Mouse (Mus musculus) heart, embryonic 13.5 days (tissue): ENCODE results near the gene Manbal. TPM values are rescaled to one million over a fixed set of nuclear protein-coding genes. Genes with fewer than 3 reads are reported as not detected.
"Not testable (repeated sequence)": the region's sequence is repeated elsewhere in the genome, so short reads cannot be mapped to it uniquely, and the experiment has no call there.

Experiments
- ATAC-seq: fragments of 200-750 bp; cut with Nextera tagmentation; 2 replicates; pipeline ENCODE4 v1.8.0; 2017; ENCODE audit warnings: moderate TSS enrichment; ENCODE audit not compliant: insufficient number of reproducible peaks, low FRiP score, low TSS enrichment; ENCODE audit errors: extremely low read depth
- H3K27ac ChIP-seq: fragments of 300-500 bp; sonication (generic); replicated peaks from 2 replicates; pipeline ENCODE4 v1.5.1; 2015; ENCODE audit warnings: moderate library complexity, mild to moderate bottlenecking, inconsistent platforms
- H3K27me3 ChIP-seq: fragments of 300-500 bp; sonication (generic); replicated peaks from 2 replicates; pipeline ENCODE4 v1.6.1; 2015; ENCODE audit warnings: mild to moderate bottlenecking, inconsistent platforms
- H3K36me3 ChIP-seq: fragments of 300-500 bp; sonication (generic); 2 replicates; pipeline ENCODE4 v1.6.1; 2015; ENCODE audit warnings: mild to moderate bottlenecking, inconsistent platforms
- H3K4me1 ChIP-seq: fragments of 300-500 bp; sonication (generic); 2 replicates; pipeline ENCODE4 v1.6.1; 2015; ENCODE audit warnings: inconsistent platforms
- H3K4me2 ChIP-seq: fragments of 300-500 bp; sonication (generic); 2 replicates; pipeline ENCODE4 v1.6.1; 2015; ENCODE audit warnings: inconsistent platforms, mild to moderate bottlenecking, moderate library complexity
- H3K4me3 ChIP-seq: fragments of 300-500 bp; sonication (generic); 2 replicates; pipeline ENCODE4 v1.5.1; 2015; ENCODE audit warnings: moderate library complexity, mild to moderate bottlenecking, inconsistent platforms
- H3K9ac ChIP-seq: fragments of 300-500 bp; sonication (generic); 2 replicates; pipeline ENCODE4 v1.6.1; 2015; ENCODE audit warnings: inconsistent platforms, mild to moderate bottlenecking, moderate library complexity
- H3K9me3 ChIP-seq: fragments of 300-500 bp; sonication (generic); 2 replicates; pipeline ENCODE4 v1.6.1; 2016; ENCODE audit warnings: inconsistent platforms
- WGBS: fragments of 180-500 bp; shearing (Covaris S2); methylation state at CpG from one replicate; pipeline ENCODE4 v1.1.7; 2015; ENCODE audit warnings: mixed read lengths; 5-methylcytosine and 5-hydroxymethylcytosine counted together
- polyA plus RNA-seq: library from polyadenylated mRNA; unstranded; fragments of >200 nt; fragmentation: Nextera tagmentation; extraction: Ambion mirVana; gene quantifications from 2 replicates; pipeline ENCODE4 v1.2.1, GENCODE M21; 2015

The Manbal gene
- polyA plus RNA-seq, 1 experiment from 2014 or later = 65.4 TPM

GRCm38 (mm10) chr2:157371696-157372095, 4.3 kb downstream of the Manbal start:
- no peak for ATAC-seq
- peak overlapping the region; percentile 42; the same call in 1 of the 2 replicates for H3K9ac ChIP-seq
- 0 out of 2 replicates have a peak overlapping the region, but pooled peaks have one; percentile 12 for H3K27ac ChIP-seq
- no peaks in the 10 kb centered on the region for H3K9me3 ChIP-seq
- H3K27me3 ChIP-seq = no peaks in the 10 kb centered on the region
- no peak overlapping the region for H3K4me2 ChIP-seq
- 40% methylated on average over 6 of the region's 6 CpGs for WGBS
- peaks cover 66% of the 10 kb centered on the region for H3K4me1 ChIP-seq
- H3K36me3 ChIP-seq = peaks cover 18% of the 10 kb centered on the region
- no peak overlapping the region for H3K4me3 ChIP-seq

DNA sequence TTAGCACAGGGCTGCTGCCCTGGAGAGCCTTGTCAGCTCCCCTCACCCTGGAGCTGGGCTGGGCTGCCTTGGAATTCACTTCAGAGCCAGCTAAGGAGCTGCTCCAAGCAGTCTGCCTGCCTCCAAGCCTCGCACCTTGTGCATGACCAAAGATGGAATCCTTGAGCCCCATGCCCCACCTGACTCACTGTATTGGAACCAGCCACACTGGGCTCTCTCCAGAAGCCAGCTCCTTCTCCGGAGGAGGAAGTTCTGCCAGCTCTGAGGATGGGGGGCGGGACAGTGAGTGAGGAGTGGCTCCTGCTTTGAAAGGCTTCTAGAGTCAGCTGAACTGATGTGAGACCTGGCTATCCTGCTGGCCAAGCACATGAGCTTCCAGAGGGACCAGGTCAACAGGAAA, 6.3 kb downstream of the Manbal start:
- no peak overlapping the region for H3K4me2 ChIP-seq
- H3K4me1 ChIP-seq = peaks cover 70% of the 10 kb centered on the region
- 71% methylated on average over 3 of the region's 3 CpGs for WGBS
- no peaks in the 10 kb centered on the region for H3K9me3 ChIP-seq
- ATAC-seq = no peak
- H3K9ac ChIP-seq = peak overlapping the region; percentile 38; the same call in 1 of the 2 replicates
- peaks cover 18% of the 10 kb centered on the region for H3K36me3 ChIP-seq
- no peaks in the 10 kb centered on the region for H3K27me3 ChIP-seq
- 0 out of 2 replicates have a peak overlapping the region, but pooled peaks have one; percentile 1 for H3K27ac ChIP-seq
- no peak overlapping the region for H3K4me3 ChIP-seq

GRCm38 (mm10) chr2:157375051-157375450, 7.7 kb downstream of the Manbal start:
- no peaks in the 10 kb centered on the region for H3K9me3 ChIP-seq
- no peak overlapping the region for H3K4me3 ChIP-seq
- ATAC-seq = no peak
- H3K36me3 ChIP-seq = peaks cover 28% of the 10 kb centered on the region
- H3K4me2 ChIP-seq = peak overlapping the region; percentile 26; the same call in 1 of the 2 replicates
- H3K9ac ChIP-seq = peak overlapping the region; percentile 24; the same call in 1 of the 2 replicates
- H3K27ac ChIP-seq = peak overlapping the region; percentile 59; the same call in 1 of the 2 replicates
- H3K4me1 ChIP-seq = peaks cover 66% of the 10 kb centered on the region
- 48% methylated on average over 8 of the region's 8 CpGs for WGBS
- no peaks in the 10 kb centered on the region for H3K27me3 ChIP-seq

DNA sequence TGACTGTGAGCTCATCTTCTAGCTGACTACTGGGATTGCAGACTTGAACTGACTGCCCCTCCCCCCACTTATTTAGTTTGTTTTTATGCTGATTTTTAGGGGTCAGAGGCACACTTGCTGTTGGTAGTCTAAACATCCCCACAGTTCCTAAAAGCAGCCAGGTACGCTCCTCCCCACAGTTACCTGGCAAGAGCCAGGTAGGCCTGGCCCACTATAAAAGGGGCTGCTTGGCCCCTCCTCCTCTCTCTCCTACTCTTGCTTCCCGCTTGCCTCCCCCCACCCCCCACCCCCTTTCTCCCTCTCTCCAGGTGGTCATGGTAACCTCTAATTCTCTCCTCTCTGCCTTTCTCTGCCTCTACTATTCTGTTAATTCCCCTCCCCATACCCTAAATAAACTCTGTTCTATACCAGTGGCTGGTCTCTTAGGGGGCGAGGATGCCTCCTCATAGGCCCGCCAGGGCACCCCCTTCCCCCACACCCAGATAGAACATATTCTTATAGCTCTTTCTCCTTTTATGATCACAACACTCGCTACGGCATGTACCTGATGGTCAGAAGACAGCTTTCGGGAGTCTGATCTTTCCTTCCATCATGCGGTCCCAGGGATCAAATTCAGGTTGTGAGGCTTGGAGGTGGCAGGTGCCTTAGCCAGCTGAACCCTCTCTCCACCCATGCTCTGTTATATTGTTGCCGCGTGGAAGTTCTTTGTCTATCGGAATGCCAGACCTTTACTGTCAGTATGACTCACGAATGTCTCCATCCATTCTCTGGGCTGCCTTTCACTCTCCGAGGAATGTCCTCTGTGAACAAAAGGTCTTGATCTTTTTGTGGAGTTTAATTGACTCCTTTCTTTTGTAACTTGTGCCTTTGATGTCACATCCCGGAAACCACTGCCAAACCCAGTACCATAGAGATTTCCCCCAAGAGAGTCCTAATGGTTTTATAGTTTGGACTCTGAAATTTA, 8.7 kb downstream of the Manbal start:
- Histone ChIP-seq H3K4me3 (no peak overlapping the region), H3K9me3 (no peaks in the 10 kb centered on the region), H3K4me2 (peak overlapping the region; percentile 22), H3K4me1 (peaks cover 65% of the 10 kb centered on the region), H3K27ac (peak overlapping the region; percentile 59), H3K9ac (peak overlapping the region; percentile 54; the same call in 1 of the 2 replicates), H3K36me3 (peaks cover 32% of the 10 kb centered on the region), H3K27me3 (no peaks in the 10 kb centered on the region)
- 40% methylated on average over 14 of the region's 14 CpGs for WGBS
- ATAC-seq = no peak

DNA sequence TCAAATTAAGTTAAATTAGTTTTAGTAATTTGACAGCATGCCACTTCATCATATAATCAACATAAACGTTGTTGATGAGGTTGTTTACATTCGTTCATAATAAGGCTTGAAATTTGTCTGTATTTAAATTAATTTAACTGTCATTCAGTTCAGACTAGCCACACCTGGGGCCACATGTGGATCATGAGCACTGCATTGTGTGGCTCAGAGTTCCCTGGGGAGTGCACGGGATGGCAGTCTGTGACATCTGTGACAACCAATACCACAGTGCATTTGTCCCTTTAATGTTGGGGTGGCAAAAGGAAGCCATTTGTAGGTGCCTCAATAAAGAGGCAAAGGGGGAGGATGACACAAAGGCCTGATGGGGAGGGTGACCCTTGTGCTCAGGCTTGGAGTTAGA, 9.6 kb downstream of the Manbal start:
- no peak overlapping the region for H3K4me3 ChIP-seq
- no peak overlapping the region for H3K4me2 ChIP-seq
- H3K4me1 ChIP-seq = peaks cover 56% of the 10 kb centered on the region
- H3K9ac ChIP-seq = no peak overlapping the region
- H3K27ac ChIP-seq = no peak overlapping the region
- no peaks in the 10 kb centered on the region for H3K9me3 ChIP-seq
- peaks cover 38% of the 10 kb centered on the region for H3K36me3 ChIP-seq
- 66% methylated on average over 3 of the region's 3 CpGs for WGBS
- H3K27me3 ChIP-seq = no peaks in the 10 kb centered on the region
- no peak for ATAC-seq

GRCm38 (mm10) chr2:157384836-157385235, 17.4 kb downstream of the Manbal start:
- 77% methylated on average over 4 of the region's 4 CpGs for WGBS
- Histone ChIP-seq H3K36me3 (peaks cover 55% of the 10 kb centered on the region), H3K4me2 (no peak overlapping the region), H3K4me1 (peaks cover 9% of the 10 kb centered on the region; the same call in 1 of the 2 replicates), H3K9ac (no peak overlapping the region), H3K27me3 (no peaks in the 10 kb centered on the region), H3K9me3 (no peaks in the 10 kb centered on the region), H3K27ac (no peak overlapping the region), H3K4me3 (no peak overlapping the region)
- ATAC-seq = no peak

DNA sequence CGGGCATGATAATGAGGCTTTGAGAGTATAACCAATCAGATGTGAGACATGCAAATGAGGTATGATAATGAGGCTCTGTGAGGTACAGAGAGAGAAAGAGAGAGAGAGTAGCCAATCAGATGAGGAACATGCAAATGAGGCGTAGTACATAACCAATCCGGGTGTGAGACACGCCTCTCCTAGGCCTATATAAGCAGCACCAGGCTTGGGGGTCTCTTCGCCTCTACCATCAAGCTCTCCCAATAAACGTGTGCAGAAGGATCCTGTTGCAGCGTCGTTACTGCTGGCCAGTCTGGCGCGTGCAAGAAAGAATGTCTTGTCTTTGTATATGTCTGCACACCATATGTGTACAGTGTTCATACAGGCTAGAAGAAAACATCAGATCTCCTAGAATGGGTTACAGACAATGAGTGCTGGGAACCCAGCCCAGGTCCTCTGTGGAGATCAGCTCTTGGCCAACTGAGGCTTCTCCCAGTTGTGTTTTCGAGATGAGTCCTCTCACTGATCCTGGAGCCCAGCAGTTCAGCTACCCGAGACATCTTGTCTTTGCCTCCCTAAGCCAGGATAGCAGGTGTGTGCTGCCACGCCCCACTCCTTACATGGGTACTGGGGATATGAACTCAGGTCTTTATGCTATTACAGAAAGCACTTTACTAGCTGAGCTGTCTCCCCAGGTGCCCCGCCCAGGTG, 21.7 kb downstream of the Manbal start:
- not testable (repeated sequence) for H3K4me1 ChIP-seq, H3K27me3 ChIP-seq, ATAC-seq, H3K9me3 ChIP-seq, H3K9ac ChIP-seq, H3K27ac ChIP-seq, H3K4me3 ChIP-seq, H3K4me2 ChIP-seq
- 94% methylated on average over 14 of the region's 14 CpGs for WGBS
- peaks cover 39% of the 10 kb centered on the region for H3K36me3 ChIP-seq

GRCm38 (mm10) chr2:157389591-157389921, 22.2 kb downstream of the Manbal start:
- Histone ChIP-seq H3K4me2 (no peak overlapping the region), H3K27me3 (no peaks in the 10 kb centered on the region), H3K36me3 (peaks cover 36% of the 10 kb centered on the region), H3K27ac (no peak overlapping the region), H3K9me3 (no peaks in the 10 kb centered on the region), H3K4me3 (no peak overlapping the region), H3K9ac (no peak overlapping the region), H3K4me1 (0 out of 2 replicates have a peak, but pooled peaks cover 10% of the 10 kb centered on the region)
- WGBS = 84% methylated on average over 7 of the region's 7 CpGs
- peak; percentile 19; the same call in 1 of the 2 replicates for ATAC-seq

- Histone ChIP-seq H3K9ac (no peak overlapping the region), H3K36me3 (peaks cover 46% of the 10 kb centered on the region), H3K9me3 (no peaks in the 10 kb centered on the region), H3K4me2 (no peak overlapping the region), H3K4me3 (no peak overlapping the region), H3K4me1 (0 out of 2 replicates have a peak, but pooled peaks cover 10% of the 10 kb centered on the region), H3K27me3 (no peaks in the 10 kb centered on the region), H3K27ac (no peak overlapping the region)
- no peak for ATAC-seq
- 94% methylated on average over 2 of the region's 2 CpGs for WGBS
Observed at GRCm38 (mm10) chr2:157392331-157392730, 24.9 kb downstream of the Manbal start.

DNA sequence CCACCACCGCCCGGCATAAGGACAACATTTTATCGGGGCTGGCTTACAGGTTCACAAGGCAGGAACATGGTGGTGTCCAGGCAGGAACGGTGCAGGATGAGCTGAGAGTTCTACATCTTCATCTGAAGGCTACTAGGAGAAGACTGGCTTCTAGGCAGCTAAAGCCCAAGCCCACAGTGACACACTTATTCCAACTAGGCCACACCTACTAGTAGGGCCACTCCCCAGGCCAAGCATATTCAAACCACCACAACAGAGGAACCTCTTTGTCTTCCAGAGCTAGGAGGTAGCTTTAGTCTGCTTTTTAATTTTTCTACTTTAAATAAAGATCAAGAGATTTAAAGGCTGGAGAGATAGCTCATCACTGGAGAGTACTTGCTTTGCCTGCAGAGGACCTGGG, 26.2 kb downstream of the Manbal start:
- Histone ChIP-seq H3K4me3 (no peak overlapping the region), H3K9me3 (no peaks in the 10 kb centered on the region; the same call in 1 of the 2 replicates), H3K27ac (no peak overlapping the region), H3K4me1 (0 out of 2 replicates have a peak, but pooled peaks cover 10% of the 10 kb centered on the region), H3K4me2 (no peak overlapping the region), H3K27me3 (no peaks in the 10 kb centered on the region), H3K9ac (no peak overlapping the region), H3K36me3 (peaks cover 50% of the 10 kb centered on the region)
- no peak for ATAC-seq
- WGBS = 86% methylated on average over 4 of the region's 4 CpGs

DNA sequence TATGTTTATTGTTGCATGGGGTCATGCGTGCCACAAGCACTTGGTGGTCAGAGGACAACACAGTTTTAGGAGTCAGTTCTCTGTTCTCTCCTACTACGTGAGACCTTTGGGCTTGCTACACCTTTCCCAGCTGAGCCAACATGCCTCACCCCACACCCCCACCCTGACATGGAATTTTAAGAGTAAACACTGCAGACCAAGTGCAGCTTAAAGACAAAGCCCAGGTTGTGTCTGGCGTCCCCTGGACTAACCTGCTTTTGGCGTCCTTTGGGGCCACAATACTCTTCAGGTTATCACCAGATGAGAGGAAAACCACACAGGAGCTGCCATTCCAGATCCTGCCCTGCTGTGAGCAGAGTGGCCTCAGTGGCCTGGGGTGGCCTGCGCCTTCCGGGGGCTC, 27.5 kb downstream of the Manbal start:
- Histone ChIP-seq H3K4me1 (0 out of 2 replicates have a peak, but pooled peaks cover 6% of the 10 kb centered on the region), H3K9me3 (no peaks in the 10 kb centered on the region; the same call in 1 of the 2 replicates), H3K4me3 (no peak overlapping the region), H3K9ac (no peak overlapping the region), H3K4me2 (no peak overlapping the region), H3K36me3 (peaks cover 49% of the 10 kb centered on the region), H3K27me3 (no peaks in the 10 kb centered on the region), H3K27ac (no peak overlapping the region)
- no peak for ATAC-seq
- 53% methylated on average over 6 of the region's 6 CpGs for WGBS
